In the genomic region with DNA sequence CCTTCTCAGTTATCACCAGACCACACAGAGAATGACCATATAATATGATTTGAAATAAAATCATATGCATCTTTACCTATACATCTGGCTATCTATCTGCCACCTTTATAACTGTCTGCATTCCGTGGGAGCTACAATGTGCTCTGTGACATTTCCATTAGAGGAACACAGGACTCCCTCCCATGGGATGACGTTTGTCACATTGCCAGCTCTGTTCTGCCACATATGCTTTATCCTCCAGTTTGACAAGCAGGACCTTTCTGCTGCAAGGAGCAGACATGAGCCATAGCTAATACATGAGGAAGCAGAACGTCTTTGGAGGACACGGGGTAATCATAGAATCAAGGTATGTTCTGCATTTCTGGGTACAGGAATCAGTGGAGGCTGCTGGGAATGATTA, we compare ENCODE assay signal across 26 mouse cellular contexts. TPM values are rescaled to one million over a fixed set of nuclear protein-coding genes. Genes with fewer than 3 reads are reported as not detected.
DNase-seq lines count a peak whose midpoint lies in the region; ATAC-seq and TF ChIP-seq lines count a peak whose summit lies in the region.
"Had no signal": no experiment of that assay in that cellular context is flagged by ENCODE, and none has a peak within 500 bp of the region (broad histone marks: within the 10 kb centered on the region; RNA-seq: fewer than 3 reads in every experiment).

No protein-coding gene starts in this region.

- no peak overlapping the region for H3K4me2 ChIP-seq in hindbrain, postnatal 0 days (ENCODE audit: low read depth, low read length)
- no peak overlapping the region for H3K4me2 ChIP-seq in hindbrain, embryonic 12.5 days (replicated peaks)
- H3K4me2 ChIP-seq in midbrain, embryonic 14.5 days (ENCODE audit: low read length) = no peak overlapping the region
- H3K4me2 ChIP-seq in midbrain, embryonic 11.5 days = no peak overlapping the region
- H3K4me2 ChIP-seq: embryonic facial prominence, embryonic 13.5 days; forebrain, embryonic 12.5 days; forebrain, embryonic 15.5 days; heart, embryonic 12.5 days; heart, embryonic 15.5 days; intestine, embryonic 15.5 days had no signal

- H3K4me1 ChIP-seq in hindbrain, postnatal 0 days (ENCODE audit: insufficient read depth, low read length) = no peaks in the 10 kb centered on the region
- peaks cover 7% of the 10 kb centered on the region for H3K4me1 ChIP-seq in hindbrain, embryonic 12.5 days
- peaks cover 2% of the 10 kb centered on the region; the same call in 1 of the 2 replicates for H3K4me1 ChIP-seq in midbrain, embryonic 14.5 days (ENCODE audit: control insufficient read depth, insufficient read depth, low read length)
- no peaks in the 10 kb centered on the region for H3K4me1 ChIP-seq in midbrain, embryonic 11.5 days (ENCODE audit: control insufficient read depth, insufficient read depth, low read length)
- H3K4me1 ChIP-seq: embryonic facial prominence, embryonic 13.5 days; heart, embryonic 12.5 days; heart, embryonic 15.5 days had no signal

- no peaks in the 10 kb centered on the region for H3K36me3 ChIP-seq in hindbrain, postnatal 0 days (ENCODE audit: insufficient read depth, low read length)
- H3K36me3 ChIP-seq in hindbrain, embryonic 12.5 days = no peaks in the 10 kb centered on the region
- H3K36me3 ChIP-seq in midbrain, embryonic 14.5 days (ENCODE audit: control insufficient read depth, insufficient read depth, low read length) = no peaks in the 10 kb centered on the region
- no peaks in the 10 kb centered on the region for H3K36me3 ChIP-seq in midbrain, embryonic 11.5 days (ENCODE audit: control insufficient read depth, insufficient read depth, low read length)
- H3K36me3 ChIP-seq: embryonic facial prominence, embryonic 10.5 days; embryonic facial prominence, embryonic 13.5 days; forebrain, embryonic 12.5 days; forebrain, embryonic 15.5 days; heart, embryonic 12.5 days; heart, embryonic 15.5 days; hindbrain, embryonic 10.5 days; intestine, embryonic 15.5 days had no signal

- peak; percentile 51 to 58 for DNase-seq in cerebellum, postnatal 10 days
- no peak for DNase-seq in cerebellum, adult 9-11 months
- peak; percentile 42 for DNase-seq in hindbrain, postnatal 0 days (ENCODE audit: low spot score)
- DNase-seq in midbrain, embryonic 14.5 days = peak; percentile 44
- no peak for DNase-seq in midbrain, embryonic 11.5 days (ENCODE audit: low spot score, missing footprints)
- DNase-seq: adrenal gland, adult 8-10 months; adrenal gland, postnatal 25 days; cerebellum, adult 18-20 months; cerebellum, adult 9-10 months; cerebellum, postnatal 36 days; embryo, embryonic 11 days; gastrocnemius, postnatal 25 days; heart, adult 18-20 months; heart, postnatal 10 days; heart, postnatal 36 days had no signal

- no peak overlapping the region for H3K4me3 ChIP-seq in hindbrain, postnatal 0 days (ENCODE audit: low read length)
- no peak overlapping the region for H3K4me3 ChIP-seq in hindbrain, embryonic 12.5 days
- no peak overlapping the region for H3K4me3 ChIP-seq in midbrain, embryonic 14.5 days (replicated peaks; ENCODE audit: low read depth, low read length)
- H3K4me3 ChIP-seq in midbrain, embryonic 11.5 days (ENCODE audit: low read depth, low read length) = no peak overlapping the region
- H3K4me3 ChIP-seq: embryonic facial prominence, embryonic 10.5 days; embryonic facial prominence, embryonic 13.5 days; erythroblast, embryonic 14.5 days; forebrain, embryonic 12.5 days; forebrain, embryonic 15.5 days; heart, embryonic 12.5 days; heart, embryonic 15.5 days; hindbrain, embryonic 10.5 days; intestine, embryonic 15.5 days had no signal

- no peaks in the 10 kb centered on the region for H3K9me3 ChIP-seq in hindbrain, postnatal 0 days (ENCODE audit: low read length)
- no peaks in the 10 kb centered on the region for H3K9me3 ChIP-seq in hindbrain, embryonic 12.5 days (replicated peaks)
- no peaks in the 10 kb centered on the region for H3K9me3 ChIP-seq in midbrain, embryonic 14.5 days (ENCODE audit: control insufficient read depth, low read length)
- no peaks in the 10 kb centered on the region for H3K9me3 ChIP-seq in midbrain, embryonic 11.5 days (ENCODE audit: control insufficient read depth, low read length)
- H3K9me3 ChIP-seq: embryonic facial prominence, embryonic 10.5 days; embryonic facial prominence, embryonic 13.5 days; forebrain, embryonic 12.5 days; forebrain, embryonic 15.5 days; heart, embryonic 12.5 days; heart, embryonic 15.5 days; hindbrain, embryonic 10.5 days; intestine, embryonic 15.5 days had no signal

- WGBS in hindbrain, postnatal 0 days = 52% methylated on average over 4 of the region's 4 CpGs
- WGBS in hindbrain, embryonic 12.5 days = 67% methylated on average over 4 of the region's 4 CpGs
- 54% methylated on average over 4 of the region's 4 CpGs for WGBS in midbrain, embryonic 14.5 days
- 80% methylated on average over 4 of the region's 4 CpGs for WGBS in midbrain, embryonic 11.5 days

- no peak for TF ChIP-seq CTCF in hindbrain, postnatal 0 days (IDR thresholded peaks at IDR 0.05; ENCODE audit: low read depth)

- no peak for ATAC-seq in hindbrain, postnatal 0 days
- ATAC-seq in hindbrain, embryonic 12.5 days (ENCODE audit: low FRiP score) = no peak
- ATAC-seq in midbrain, embryonic 14.5 days (ENCODE audit: low FRiP score, low TSS enrichment) = no peak
- ATAC-seq in midbrain, embryonic 11.5 days (ENCODE audit: low FRiP score) = no peak
- ATAC-seq: activated CD4-positive, CD25-positive, alpha-beta regulatory T cell, adult 4 months; forebrain, embryonic 15.5 days; intestine, embryonic 15.5 days had no signal

- no peak overlapping the region for H3K9ac ChIP-seq in hindbrain, postnatal 0 days (replicated peaks; ENCODE audit: low read length)
- no peak overlapping the region for H3K9ac ChIP-seq in hindbrain, embryonic 12.5 days
- H3K9ac ChIP-seq in midbrain, embryonic 14.5 days (replicated peaks; ENCODE audit: low read length) = no peak overlapping the region
- no peak overlapping the region for H3K9ac ChIP-seq in midbrain, embryonic 11.5 days (ENCODE audit: low read length)
- H3K9ac ChIP-seq: embryonic facial prominence, embryonic 13.5 days; forebrain, embryonic 12.5 days; forebrain, embryonic 15.5 days; heart, embryonic 12.5 days; heart, embryonic 15.5 days; intestine, embryonic 15.5 days had no signal

- no peaks in the 10 kb centered on the region; the same call in 1 of the 2 replicates for H3K27me3 ChIP-seq in hindbrain, postnatal 0 days (ENCODE audit: insufficient read depth, low read length)
- no peaks in the 10 kb centered on the region for H3K27me3 ChIP-seq in hindbrain, embryonic 12.5 days
- H3K27me3 ChIP-seq in midbrain, embryonic 14.5 days (ENCODE audit: control insufficient read depth, insufficient read depth, low read length) = no peaks in the 10 kb centered on the region
- H3K27me3 ChIP-seq in midbrain, embryonic 11.5 days (ENCODE audit: control insufficient read depth, insufficient read depth, low read length) = no peaks in the 10 kb centered on the region
- H3K27me3 ChIP-seq: forebrain, embryonic 12.5 days; forebrain, embryonic 15.5 days; heart, embryonic 12.5 days; intestine, embryonic 15.5 days had no signal

- no peak overlapping the region for H3K27ac ChIP-seq in hindbrain, postnatal 0 days
- no peak overlapping the region for H3K27ac ChIP-seq in hindbrain, embryonic 12.5 days
- no peak overlapping the region for H3K27ac ChIP-seq in midbrain, embryonic 14.5 days (replicated peaks; ENCODE audit: low read depth, low read length)
- H3K27ac ChIP-seq in midbrain, embryonic 11.5 days (ENCODE audit: low read depth, low read length) = no peak overlapping the region
- H3K27ac ChIP-seq: embryonic facial prominence, embryonic 10.5 days; embryonic facial prominence, embryonic 13.5 days; forebrain, embryonic 12.5 days; forebrain, embryonic 15.5 days; heart, embryonic 15.5 days; hindbrain, embryonic 10.5 days; intestine, embryonic 15.5 days had no signal

RNA-seq across cellular contexts. Expression of gene Sema5b, which starts 16.7 kb away (rescaled TPM):
- 37.0 and 47.0 TPM in 2 replicates for total RNA-seq in hindbrain, postnatal 0 days (2014; rRNA removed)
- polyA plus RNA-seq in hindbrain, postnatal 0 days (2015; fragmentation: Nextera tagmentation; extraction: Ambion mirVana) = 12.3 and 14.8 TPM in 2 replicates
- polyA plus RNA-seq in hindbrain, embryonic 12.5 days (2016; fragmentation: Nextera tagmentation; extraction: Ambion mirVana) = 36.7 and 42.9 TPM in 2 replicates
- 18.4 and 20.0 TPM in 2 replicates for polyA plus RNA-seq in midbrain, embryonic 14.5 days (2014; fragmentation: Nextera tagmentation; extraction: Ambion mirVana)
- polyA plus RNA-seq in midbrain, embryonic 11.5 days (2014; fragmentation: Nextera tagmentation; extraction: Ambion mirVana) = 31.1 and 31.7 TPM in 2 replicates
- polyA plus RNA-seq: activated CD4-positive, CD25-positive, alpha-beta regulatory T cell, adult 4 months had no signal

RNA-seq across cellular contexts. Expression of gene Pdia5, which starts 33.5 kb away (rescaled TPM):
- total RNA-seq in hindbrain, postnatal 0 days (2014; rRNA removed) = 1.4 and 5.5 TPM in 2 replicates
- 9.1 and 9.2 TPM in 2 replicates for polyA plus RNA-seq in hindbrain, postnatal 0 days (2015; fragmentation: Nextera tagmentation; extraction: Ambion mirVana)
- polyA plus RNA-seq in hindbrain, embryonic 12.5 days (2016; fragmentation: Nextera tagmentation; extraction: Ambion mirVana) = 25.5 and 27.6 TPM in 2 replicates
- 6.2 and 7.6 TPM in 2 replicates for polyA plus RNA-seq in midbrain, embryonic 14.5 days (2014; fragmentation: Nextera tagmentation; extraction: Ambion mirVana)
- polyA plus RNA-seq in midbrain, embryonic 11.5 days (2014; fragmentation: Nextera tagmentation; extraction: Ambion mirVana) = 8.7 and 9.6 TPM in 2 replicates
- polyA plus RNA-seq: activated CD4-positive, CD25-positive, alpha-beta regulatory T cell, adult 4 months had no signal

Comparison
In these comparisons a context has a peak if more than half of its experiments do, and no peak if none do; other contexts are left out.
1. DNase-seq: peak in cerebellum, postnatal 10 days (2 of 2), hindbrain, postnatal 0 days (single experiment) and midbrain, embryonic 14.5 days (single experiment); none in cerebellum, adult 9-11 months (single experiment) and midbrain, embryonic 11.5 days (single experiment).